Mouse (Mus musculus) right cerebral cortex, postnatal 36 days (tissue): ENCODE measurements at regions not wholly inside any gene's neighbourhood (a gene's known extent, or its start where the extent isn't known, plus 50 kb on each side); places are given as distances from the start of the nearest gene placed in this dataset.

Experiments
- DNase-seq, 2 experiments: peaks; one replicate each; pipeline ENCODE4 v3.0.0; 2022; ENCODE audit warnings: low spot score in 2 of 2, mixed read lengths in 1 of 2

- DNase-seq: no peak
Measured at GRCm38 (mm10) chr6:14407754-14408153, 347.3 kb downstream of the Ppp1r3a start.

- DNase-seq: no peak
Measured at GRCm38 (mm10) chr6:14358280-14358679, 396.8 kb downstream of the Ppp1r3a start.
